Mouse (Mus musculus) testis, adult 2 months (tissue): ENCODE results near the gene Tlcd1. TPM values are rescaled to one million over a fixed set of nuclear protein-coding genes. Genes with fewer than 3 reads are reported as not detected.

Experiments
- H3K27ac ChIP-seq: fragments of 200-500 bp; 2 replicates; pipeline ENCODE4 v1.5.1; 2012; ENCODE audit warnings: low read depth, low read length; ENCODE audit not compliant: control insufficient read depth, insufficient read depth
- H3K27me3 ChIP-seq: fragments of 200-500 bp; 2 replicates; pipeline ENCODE4 v1.6.1; 2012; ENCODE audit warnings: mild to moderate bottlenecking, low read length, moderate library complexity; ENCODE audit not compliant: control insufficient read depth, insufficient read depth
- H3K36me3 ChIP-seq: fragments of 200-500 bp; 2 replicates; pipeline ENCODE4 v1.6.1; 2012; ENCODE audit warnings: mild to moderate bottlenecking, low read length; ENCODE audit not compliant: control insufficient read depth, insufficient read depth
- H3K4me1 ChIP-seq: fragments of 200-500 bp; 2 replicates; pipeline ENCODE4 v1.6.1; 2012; ENCODE audit warnings: low read length; ENCODE audit not compliant: control insufficient read depth, insufficient read depth
- H3K4me3 ChIP-seq: fragments of 200-500 bp; 2 replicates; pipeline ENCODE4 v1.5.1; 2012; ENCODE audit warnings: low read depth, mild to moderate bottlenecking, low read length, moderate library complexity, mixed read lengths; ENCODE audit not compliant: control insufficient read depth
- CTCF ChIP-seq: fragments of 200-500 bp; IDR thresholded peaks from 2 replicates; pipeline ENCODE4 v1.5.1; 2012; ENCODE audit warnings: low read depth, mild to moderate bottlenecking, inconsistent platforms, low read length, moderate library complexity; ENCODE audit not compliant: control insufficient read depth, insufficient read depth, insufficient replicate concordance
- POLR2A ChIP-seq: fragments of 200-500 bp; IDR thresholded peaks from 2 replicates; pipeline ENCODE4 v1.6.1; 2012; ENCODE audit warnings: low read depth, mild to moderate bottlenecking, inconsistent platforms, low read length, moderate library complexity; ENCODE audit not compliant: control insufficient read depth
- polyA plus RNA-seq: library from polyadenylated mRNA; depleted of rRNA; stranded (reverse); fragments of >200 nt; gene quantifications from 2 replicates; pipeline ENCODE4 v1.2.3, GENCODE M21; 2012

The Tlcd1 gene
- polyA plus RNA-seq, 1 experiment, result 73.7 TPM

- Histone ChIP-seq H3K4me1 (no peaks in the 10 kb centered on the region; the same call in 1 of the 2 replicates), H3K27me3 (no peaks in the 10 kb centered on the region), H3K4me3 (no peak overlapping the region), H3K36me3 (no peaks in the 10 kb centered on the region), H3K27ac (no peak overlapping the region)
- TF ChIP-seq CTCF, result no peak
- no peak for TF ChIP-seq POLR2A
Measured at GRCm38 (mm10) chr11:78138023-78138422, 38.5 kb upstream of the Tlcd1 start.

GRCm38 (mm10) chr11:78140665-78141064 lies 35.8 kb upstream of the Tlcd1 start:
- Histone ChIP-seq H3K36me3 (no peaks in the 10 kb centered on the region), H3K27ac (no peak overlapping the region), H3K27me3 (no peaks in the 10 kb centered on the region), H3K4me3 (no peak overlapping the region), H3K4me1 (no peaks in the 10 kb centered on the region; the same call in 1 of the 2 replicates)
- TF ChIP-seq POLR2A (no peak), CTCF (no peak)

- no peaks in the 10 kb centered on the region for H3K36me3 ChIP-seq
- no peak overlapping the region for H3K4me3 ChIP-seq
- no peaks in the 10 kb centered on the region for H3K27me3 ChIP-seq
- no peak overlapping the region for H3K27ac ChIP-seq
- TF ChIP-seq POLR2A (no peak), CTCF (no peak)
- H3K4me1 ChIP-seq, result no peaks in the 10 kb centered on the region
Measured at GRCm38 (mm10) chr11:78143520-78143919, 33.0 kb upstream of the Tlcd1 start.

- no peak overlapping the region for H3K4me3 ChIP-seq
- H3K27me3 ChIP-seq, result no peaks in the 10 kb centered on the region
- TF ChIP-seq POLR2A, result no peak
- no peak for TF ChIP-seq CTCF
- H3K27ac ChIP-seq, result no peak overlapping the region
- H3K36me3 ChIP-seq, result no peaks in the 10 kb centered on the region
- H3K4me1 ChIP-seq, result no peaks in the 10 kb centered on the region
Measured at GRCm38 (mm10) chr11:78146168-78146567, 30.3 kb upstream of the Tlcd1 start.

- Histone ChIP-seq H3K27me3 (no peaks in the 10 kb centered on the region), H3K4me1 (no peaks in the 10 kb centered on the region), H3K27ac (no peak overlapping the region), H3K36me3 (no peaks in the 10 kb centered on the region), H3K4me3 (no peak overlapping the region)
- TF ChIP-seq POLR2A (no peak), CTCF (no peak)
Measured at GRCm38 (mm10) chr11:78146707-78147543, 29.6 kb upstream of the Tlcd1 start.

- Histone ChIP-seq H3K36me3 (no peaks in the 10 kb centered on the region), H3K4me1 (no peaks in the 10 kb centered on the region; the same call in 1 of the 2 replicates), H3K4me3 (no peak overlapping the region), H3K27me3 (no peaks in the 10 kb centered on the region), H3K27ac (no peak overlapping the region)
- TF ChIP-seq POLR2A (no peak), CTCF (peak; percentile 41; the same call in 1 of the 2 replicates)
Measured at GRCm38 (mm10) chr11:78151161-78151560, 25.4 kb upstream of the Tlcd1 start.

- no peak for TF ChIP-seq CTCF
- no peak for TF ChIP-seq POLR2A
- Histone ChIP-seq H3K27ac (peak overlapping the region; percentile 74), H3K4me3 (no peak overlapping the region), H3K4me1 (no peaks in the 10 kb centered on the region; the same call in 1 of the 2 replicates), H3K36me3 (no peaks in the 10 kb centered on the region), H3K27me3 (no peaks in the 10 kb centered on the region)
Measured at GRCm38 (mm10) chr11:78152299-78153231, 23.9 kb upstream of the Tlcd1 start.
